Mouse (Mus musculus) lung, postnatal 0 days (tissue): Measurements from ENCODE around the gene Slc28a3. TPM values are rescaled to one million over a fixed set of nuclear protein-coding genes. Genes with fewer than 3 reads are reported as not detected.

Source experiments
- ATAC-seq: fragments of 200-750 bp; cut with Nextera tagmentation; 2 replicates; pipeline ENCODE4 v1.8.0; 2017; ENCODE audit warnings: moderate library complexity
- DNase-seq: peaks from one replicate; pipeline ENCODE4 v3.0.0-alpha.2; 2016; ENCODE audit warnings: low spot score
- H3K27ac ChIP-seq: fragments of 300-500 bp; sonication (generic); 2 replicates; pipeline ENCODE4 v1.5.1; 2014; ENCODE audit warnings: antibody characterized with exemption, mild to moderate bottlenecking, low read length, mixed read lengths
- H3K27me3 ChIP-seq: fragments of 300-500 bp; sonication (generic); replicated peaks from 2 replicates; pipeline ENCODE4 v1.6.1; 2014; ENCODE audit warnings: low read length, mixed read lengths; ENCODE audit not compliant: insufficient read depth
- H3K36me3 ChIP-seq: fragments of 300-500 bp; sonication (generic); 2 replicates; pipeline ENCODE4 v1.6.1; 2014; ENCODE audit warnings: low read length, mixed read lengths; ENCODE audit not compliant: insufficient read depth
- H3K4me1 ChIP-seq: fragments of 300-500 bp; sonication (generic); 2 replicates; pipeline ENCODE4 v1.6.1; 2014; ENCODE audit warnings: antibody characterized with exemption, low read depth, low read length, mixed read lengths; ENCODE audit not compliant: insufficient read depth
- H3K4me2 ChIP-seq: fragments of 300-500 bp; sonication (generic); replicated peaks from 2 replicates; pipeline ENCODE4 v1.6.1; 2014; ENCODE audit warnings: low read depth, mild to moderate bottlenecking, low read length, moderate library complexity, mixed read lengths
- H3K4me3 ChIP-seq: fragments of 300-500 bp; sonication (generic); 2 replicates; pipeline ENCODE4 v1.5.1; 2014; ENCODE audit warnings: low read depth, low read length
- H3K9ac ChIP-seq: fragments of 300-500 bp; sonication (generic); replicated peaks from 2 replicates; pipeline ENCODE4 v1.6.1; 2014; ENCODE audit warnings: low read depth, mild to moderate bottlenecking
- H3K9me3 ChIP-seq: fragments of 300-500 bp; sonication (generic); 2 replicates; pipeline ENCODE4 v1.6.1; 2016; ENCODE audit warnings: low read length, mixed read lengths
- CTCF ChIP-seq: IDR thresholded peaks from 2 replicates; pipeline ENCODE4 v1.5.1; 2016; ENCODE audit warnings: antibody characterized with exemption, mild to moderate bottlenecking
- EP300 ChIP-seq: IDR thresholded peaks from 2 replicates; pipeline ENCODE4 v1.6.1; 2016; ENCODE audit warnings: antibody characterized with exemption, mild to moderate bottlenecking, control low read depth
- WGBS: fragments of 180-500 bp; shearing (Covaris S2); extraction: QIAGEN DNeasy Blood & Tissue Kit; methylation state at CpG from one replicate; pipeline ENCODE4 v1.1.7; 2014; 5-methylcytosine and 5-hydroxymethylcytosine counted together
- polyA plus RNA-seq: library from polyadenylated mRNA; unstranded; fragments of >200 nt; fragmentation: Nextera tagmentation; extraction: Ambion mirVana; gene quantifications from 2 replicates; pipeline ENCODE4 v1.2.1, GENCODE M21; 2015

The Slc28a3 gene
- 0.05 and 0.18 TPM in 2 replicates for polyA plus RNA-seq

- TF ChIP-seq EP300, result no peak
- no peak for TF ChIP-seq CTCF
- Histone ChIP-seq H3K9me3 (no peaks in the 10 kb centered on the region), H3K27ac (no peak within 1 kb of the TSS), H3K27me3 (no peaks in the 10 kb centered on the region), H3K9ac (no peak within 1 kb of the TSS), H3K4me3 (no peak within 1 kb of the TSS), H3K4me2 (no peak within 1 kb of the TSS), H3K36me3 (no peaks in the 10 kb centered on the region), H3K4me1 (no peaks in the 10 kb centered on the region)
- 15% methylated on average over 12 of the region's 12 CpGs for WGBS
- ATAC-seq (no peak), DNase-seq (no peak)
Measured at GRCm38 (mm10) chr13:58610716-58611115, at the start of gene Slc28a3. Slc28a3 (minus strand) TSS chr13:58610877.

GRCm38 (mm10) chr13:58657987-58658386 lies 47.3 kb upstream of the Slc28a3 start:
- no peak for DNase-seq
- Histone ChIP-seq H3K36me3 (no peaks in the 10 kb centered on the region), H3K9me3 (no peaks in the 10 kb centered on the region), H3K4me3 (no peak overlapping the region), H3K27me3 (no peaks in the 10 kb centered on the region), H3K9ac (no peak overlapping the region), H3K27ac (no peak overlapping the region), H3K4me1 (no peaks in the 10 kb centered on the region), H3K4me2 (no peak overlapping the region)
- no peak for TF ChIP-seq CTCF
- WGBS, result 41% methylated on average over 9 of the region's 9 CpGs
- no peak for ATAC-seq

DNA sequence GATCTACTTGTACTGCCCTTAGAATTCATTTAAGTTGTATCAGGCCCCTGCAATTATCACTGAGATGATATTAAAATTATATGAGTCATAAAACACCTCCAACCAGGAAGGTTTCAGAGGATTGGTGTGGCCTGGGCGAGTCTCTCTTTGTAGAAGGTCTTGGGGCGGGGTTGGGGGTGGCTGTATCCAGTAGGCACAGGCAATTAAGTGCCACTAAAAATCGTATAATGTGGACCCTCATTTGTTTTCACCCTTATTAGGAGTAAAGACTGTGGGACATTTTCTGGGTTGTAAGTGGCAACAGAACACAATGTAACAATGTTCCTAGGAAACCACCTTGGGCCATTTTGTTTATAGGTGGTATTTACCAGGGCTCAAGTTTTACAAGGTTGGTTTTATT lies 46.2 kb upstream of the Slc28a3 start:
- H3K4me3 ChIP-seq, result no peak overlapping the region
- ATAC-seq (no peak), DNase-seq (no peak)
- H3K4me2 ChIP-seq, result no peak overlapping the region
- no peaks in the 10 kb centered on the region for H3K36me3 ChIP-seq
- no peaks in the 10 kb centered on the region for H3K9me3 ChIP-seq
- no peak overlapping the region for H3K27ac ChIP-seq
- WGBS, result 74% methylated on average over 3 of the region's 3 CpGs
- no peaks in the 10 kb centered on the region for H3K27me3 ChIP-seq
- no peaks in the 10 kb centered on the region for H3K4me1 ChIP-seq
- TF ChIP-seq CTCF (no peak), EP300 (no peak)
- H3K9ac ChIP-seq, result no peak overlapping the region

GRCm38 (mm10) chr13:58655552-58655951 lies 44.9 kb upstream of the Slc28a3 start:
- Histone ChIP-seq H3K36me3 (no peaks in the 10 kb centered on the region), H3K27me3 (no peaks in the 10 kb centered on the region), H3K4me1 (no peaks in the 10 kb centered on the region), H3K9me3 (no peaks in the 10 kb centered on the region), H3K4me2 (no peak overlapping the region), H3K4me3 (no peak overlapping the region), H3K27ac (no peak overlapping the region), H3K9ac (no peak overlapping the region)
- TF ChIP-seq EP300 (no peak), CTCF (peak; percentile 43)
- ATAC-seq, result no peak
- no peak for DNase-seq
- 71% methylated on average over 10 of the region's 10 CpGs for WGBS

DNA sequence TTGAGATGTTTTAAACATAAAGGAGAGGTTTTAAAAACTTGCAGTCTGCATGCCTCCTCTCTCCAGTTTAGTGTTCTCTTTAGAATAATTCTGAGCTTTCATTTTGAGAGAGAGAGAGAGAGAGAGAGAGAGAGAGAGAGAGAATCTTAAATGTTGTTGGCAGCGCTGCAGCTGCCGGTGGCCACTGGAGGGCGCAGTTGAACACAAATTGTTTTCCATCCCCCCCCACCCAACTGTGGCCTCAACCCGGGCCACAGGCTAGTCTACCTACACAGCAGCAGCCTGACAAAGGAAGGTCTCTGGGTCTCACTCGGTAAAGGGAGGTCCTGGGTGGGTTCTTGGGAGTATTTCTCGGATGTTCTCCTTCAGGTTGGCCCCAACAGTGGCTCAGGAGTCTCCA lies 29.7 kb upstream of the Slc28a3 start:
- ATAC-seq, result no peak
- TF ChIP-seq EP300, result no peak
- peak; percentile 68 for TF ChIP-seq CTCF

DNA sequence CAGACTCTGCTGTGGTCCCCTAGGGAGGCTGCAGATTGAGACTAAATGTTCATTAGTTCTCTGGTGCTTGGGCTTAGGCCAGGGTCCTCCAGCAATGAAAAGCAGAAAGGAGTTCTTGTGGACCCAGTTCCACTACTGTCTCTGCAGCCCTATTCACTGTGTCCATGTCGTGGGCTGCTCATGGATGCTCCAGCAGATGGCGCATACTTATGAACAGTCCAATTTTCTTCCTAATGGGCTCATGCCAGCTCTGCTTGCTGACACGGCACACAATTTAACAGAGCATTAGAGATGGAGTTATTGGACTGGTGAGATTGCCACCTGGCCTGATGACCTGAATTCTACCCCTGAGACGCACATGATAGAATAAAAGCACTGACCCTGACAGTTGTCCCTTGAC lies 28.3 kb upstream of the Slc28a3 start:
- no peak for ATAC-seq
- DNase-seq, result peak; percentile 32

More for the DNA sequence above, 29.7 kb upstream of the Slc28a3 start:
- 11% methylated on average over 6 of the region's 6 CpGs for WGBS
- H3K9me3 ChIP-seq, result no peaks in the 10 kb centered on the region
- H3K27me3 ChIP-seq, result no peaks in the 10 kb centered on the region
- H3K4me3 ChIP-seq, result no peak overlapping the region
- H3K27ac ChIP-seq, result no peak overlapping the region
- H3K36me3 ChIP-seq, result no peaks in the 10 kb centered on the region
- DNase-seq, result peak; percentile 27
- H3K4me1 ChIP-seq, result no peaks in the 10 kb centered on the region
- H3K4me2 ChIP-seq, result no peak overlapping the region
- no peak overlapping the region for H3K9ac ChIP-seq

GRCm38 (mm10) chr13:58637360-58638002 lies 26.8 kb upstream of the Slc28a3 start:
- 13% methylated on average over 13 of the region's 13 CpGs for WGBS
- H3K4me1 ChIP-seq, result no peaks in the 10 kb centered on the region
- no peak overlapping the region for H3K9ac ChIP-seq
- ATAC-seq (no peak), DNase-seq (peak; percentile 74)
- H3K36me3 ChIP-seq, result no peaks in the 10 kb centered on the region
- no peak overlapping the region for H3K27ac ChIP-seq
- no peak overlapping the region for H3K4me2 ChIP-seq
- H3K4me3 ChIP-seq, result no peak overlapping the region
- H3K27me3 ChIP-seq, result no peaks in the 10 kb centered on the region
- H3K9me3 ChIP-seq, result no peaks in the 10 kb centered on the region
- TF ChIP-seq EP300, result no peak
- peak; percentile 78 for TF ChIP-seq CTCF

More for the DNA sequence above, 28.3 kb upstream of the Slc28a3 start:
- H3K27me3 ChIP-seq, result no peaks in the 10 kb centered on the region
- no peak overlapping the region for H3K27ac ChIP-seq
- H3K9me3 ChIP-seq, result no peaks in the 10 kb centered on the region
- TF ChIP-seq CTCF (peak; percentile 59), EP300 (no peak)
- H3K4me2 ChIP-seq, result no peak overlapping the region
- H3K36me3 ChIP-seq, result no peaks in the 10 kb centered on the region
- H3K4me1 ChIP-seq, result no peaks in the 10 kb centered on the region
- H3K4me3 ChIP-seq, result no peak overlapping the region
- H3K9ac ChIP-seq, result no peak overlapping the region
- 31% methylated on average over 4 of the region's 4 CpGs for WGBS
